Mouse (Mus musculus): ENCODE results near the gene Cxcr4. TPM values are rescaled to one million over a fixed set of nuclear protein-coding genes. Genes with fewer than 3 reads are reported as not detected.
"Not testable (repeated sequence)": the region's sequence is repeated elsewhere in the genome, so short reads cannot be mapped to it uniquely, and the experiment has no call there.

Cxcr4 gene
- total RNA-seq, 1 experiment from 2014 or later = 97.1 TPM

GRCm38 (mm10) chr1:128586162-128586927 is 5.7 kb downstream of the Cxcr4 start:
- no peak for ATAC-seq (replicated peaks in 1 of 2; ENCODE audit: insufficient read depth in 1 of 2, low FRiP score in 2 of 2, low TSS enrichment in 1 of 2, low read depth in 1 of 2, poor library complexity in 2 of 2, severe bottlenecking in 2 of 2)

- peak in 1 of 2 experiments; percentile 19; a peak in 1 of 4 replicates for ATAC-seq (replicated peaks in 1 of 2; ENCODE audit: insufficient read depth in 1 of 2, low FRiP score in 2 of 2, low TSS enrichment in 1 of 2, low read depth in 1 of 2, poor library complexity in 2 of 2, severe bottlenecking in 2 of 2)
Measured at GRCm38 (mm10) chr1:128585396-128586161, 6.5 kb downstream of the Cxcr4 start.

DNA sequence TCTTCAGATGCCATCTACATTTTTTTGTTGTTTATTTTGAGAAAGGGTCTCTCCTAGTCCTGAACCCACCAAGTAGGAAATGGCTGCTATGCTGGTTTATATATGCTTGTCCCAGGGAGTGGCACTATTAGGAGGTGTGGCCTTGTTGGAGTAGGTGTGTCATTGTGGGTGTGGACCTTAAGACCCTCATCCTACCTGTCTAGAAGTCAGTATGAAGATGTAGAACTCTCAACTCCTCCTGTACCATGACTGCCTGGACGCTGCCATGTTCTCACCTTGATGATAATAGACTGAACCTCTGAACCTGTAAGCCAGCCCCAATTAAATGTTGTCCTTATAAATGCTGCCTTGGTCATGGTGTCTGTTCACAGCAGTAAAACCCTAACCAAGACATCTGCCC is 7.4 kb downstream of the Cxcr4 start:
- not testable (repeated sequence) for ATAC-seq (replicated peaks in 1 of 2; ENCODE audit: insufficient read depth in 1 of 2, low FRiP score in 2 of 2, low TSS enrichment in 1 of 2, low read depth in 1 of 2, poor library complexity in 2 of 2, severe bottlenecking in 2 of 2)

DNA sequence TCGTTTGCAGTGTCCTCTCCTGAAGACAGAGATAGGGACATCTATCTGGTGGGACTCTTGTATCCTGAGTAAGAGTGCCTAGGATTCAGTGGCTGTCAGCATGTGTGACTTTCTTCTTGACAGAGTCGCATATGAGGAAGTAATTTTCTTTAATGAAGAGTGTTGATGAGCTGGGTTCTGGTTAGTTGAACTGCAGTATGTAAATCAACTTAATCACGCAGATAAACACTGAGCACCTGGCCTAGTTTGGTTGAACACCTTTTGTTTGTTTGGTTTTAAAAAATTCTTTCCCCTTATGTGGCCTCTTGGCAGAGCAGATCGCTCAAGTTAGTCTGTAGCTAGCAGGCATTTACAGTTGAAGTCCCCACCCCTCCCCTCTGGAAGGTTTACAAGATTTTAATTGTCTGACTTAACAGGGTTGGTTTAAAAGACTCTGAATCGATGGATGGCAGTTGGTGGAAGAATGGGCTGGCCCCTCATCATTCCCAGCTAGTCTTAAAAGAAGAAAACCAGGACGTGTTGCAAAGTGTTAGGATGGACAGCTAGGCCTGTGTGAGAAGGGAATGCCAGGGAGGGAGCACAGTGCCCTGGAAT is 8.7 kb downstream of the Cxcr4 start:
- ATAC-seq (replicated peaks in 1 of 2; ENCODE audit: insufficient read depth in 1 of 2, low FRiP score in 2 of 2, low TSS enrichment in 1 of 2, low read depth in 1 of 2, poor library complexity in 2 of 2, severe bottlenecking in 2 of 2) = no peak

DNA sequence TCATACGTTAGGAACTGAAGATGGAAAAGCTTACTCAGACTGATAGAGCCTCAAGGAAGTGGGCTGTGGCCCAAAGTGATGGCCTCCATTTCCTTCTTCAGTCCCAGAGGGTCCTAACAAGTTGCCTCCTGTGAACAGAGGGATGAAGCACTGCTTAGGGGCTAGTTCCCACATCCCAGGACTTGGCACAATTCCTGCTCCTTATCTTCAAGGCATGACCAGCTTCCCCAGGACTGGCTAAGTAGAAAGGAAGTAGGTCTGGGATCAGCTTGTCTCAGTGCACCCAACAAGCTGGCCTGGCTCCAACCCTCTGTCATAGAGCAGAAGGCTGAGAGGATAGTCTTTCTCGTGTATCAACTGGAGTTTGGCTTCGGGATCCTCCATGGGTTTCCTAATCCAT is 11.8 kb downstream of the Cxcr4 start:
- ATAC-seq (replicated peaks in 1 of 2; ENCODE audit: insufficient read depth in 1 of 2, low FRiP score in 2 of 2, low TSS enrichment in 1 of 2, low read depth in 1 of 2, poor library complexity in 2 of 2, severe bottlenecking in 2 of 2) = no peak

DNA sequence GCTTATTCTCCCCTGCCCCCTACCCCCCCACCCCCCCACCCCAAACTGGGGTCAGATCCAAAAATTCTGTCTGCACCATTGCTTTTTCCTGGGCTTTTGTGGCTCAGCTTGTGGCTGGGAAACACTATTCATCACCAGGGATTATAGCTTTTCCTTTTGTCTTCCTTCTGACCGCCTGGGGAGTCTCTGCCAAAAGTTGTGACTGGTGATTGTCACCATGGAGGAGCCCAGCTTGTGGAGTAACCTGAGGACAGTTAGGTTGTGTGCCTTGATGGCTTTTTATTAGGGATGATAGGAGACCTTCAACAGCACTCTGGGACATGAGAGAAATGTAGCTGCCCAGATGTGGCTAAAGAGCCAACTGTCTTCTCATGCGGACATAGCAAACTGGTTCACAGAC is 13.6 kb downstream of the Cxcr4 start:
- no peak for ATAC-seq (replicated peaks in 1 of 2; ENCODE audit: insufficient read depth in 1 of 2, low FRiP score in 2 of 2, low TSS enrichment in 1 of 2, low read depth in 1 of 2, poor library complexity in 2 of 2, severe bottlenecking in 2 of 2)

GRCm38 (mm10) chr1:128575096-128575495 is 17.0 kb downstream of the Cxcr4 start:
- ATAC-seq (replicated peaks in 1 of 2; ENCODE audit: insufficient read depth in 1 of 2, low FRiP score in 2 of 2, low TSS enrichment in 1 of 2, low read depth in 1 of 2, poor library complexity in 2 of 2, severe bottlenecking in 2 of 2) = no peak

DNA sequence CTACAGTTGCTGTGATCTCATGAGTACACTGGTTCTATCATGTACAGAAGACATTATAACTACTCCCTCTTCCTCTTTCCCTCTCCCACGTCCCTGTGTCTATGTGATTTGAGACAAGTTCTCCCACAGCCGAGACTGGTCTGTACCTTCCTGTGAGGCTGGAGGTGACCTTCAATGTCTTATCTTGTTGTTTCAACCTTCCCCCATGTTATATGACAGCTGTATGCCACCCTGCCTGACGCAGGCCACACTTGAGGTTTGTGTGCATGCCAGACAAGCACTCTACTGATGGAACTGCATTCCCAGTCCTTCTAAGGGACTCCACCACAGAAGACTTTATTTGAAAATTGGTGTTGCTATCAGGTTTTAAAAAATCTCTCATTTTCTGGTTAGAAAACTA is 21.1 kb downstream of the Cxcr4 start:
- no peak for ATAC-seq (replicated peaks in 1 of 2; ENCODE audit: insufficient read depth in 1 of 2, low FRiP score in 2 of 2, low TSS enrichment in 1 of 2, low read depth in 1 of 2, poor library complexity in 2 of 2, severe bottlenecking in 2 of 2)

GRCm38 (mm10) chr1:128569992-128570648 is 22.0 kb downstream of the Cxcr4 start:
- peak in 1 of 2 experiments; percentile 69; a peak in 2 of 4 replicates for ATAC-seq (replicated peaks in 1 of 2; ENCODE audit: insufficient read depth in 1 of 2, low FRiP score in 2 of 2, low TSS enrichment in 1 of 2, low read depth in 1 of 2, poor library complexity in 2 of 2, severe bottlenecking in 2 of 2)

GRCm38 (mm10) chr1:128567224-128568197 is 24.6 kb downstream of the Cxcr4 start:
- no peak for ATAC-seq (replicated peaks in 1 of 2; ENCODE audit: insufficient read depth in 1 of 2, low FRiP score in 2 of 2, low TSS enrichment in 1 of 2, low read depth in 1 of 2, poor library complexity in 2 of 2, severe bottlenecking in 2 of 2)

GRCm38 (mm10) chr1:128563905-128564304 is 28.2 kb downstream of the Cxcr4 start:
- ATAC-seq (replicated peaks in 1 of 2; ENCODE audit: insufficient read depth in 1 of 2, low FRiP score in 2 of 2, low TSS enrichment in 1 of 2, low read depth in 1 of 2, poor library complexity in 2 of 2, severe bottlenecking in 2 of 2) = no peak

DNA sequence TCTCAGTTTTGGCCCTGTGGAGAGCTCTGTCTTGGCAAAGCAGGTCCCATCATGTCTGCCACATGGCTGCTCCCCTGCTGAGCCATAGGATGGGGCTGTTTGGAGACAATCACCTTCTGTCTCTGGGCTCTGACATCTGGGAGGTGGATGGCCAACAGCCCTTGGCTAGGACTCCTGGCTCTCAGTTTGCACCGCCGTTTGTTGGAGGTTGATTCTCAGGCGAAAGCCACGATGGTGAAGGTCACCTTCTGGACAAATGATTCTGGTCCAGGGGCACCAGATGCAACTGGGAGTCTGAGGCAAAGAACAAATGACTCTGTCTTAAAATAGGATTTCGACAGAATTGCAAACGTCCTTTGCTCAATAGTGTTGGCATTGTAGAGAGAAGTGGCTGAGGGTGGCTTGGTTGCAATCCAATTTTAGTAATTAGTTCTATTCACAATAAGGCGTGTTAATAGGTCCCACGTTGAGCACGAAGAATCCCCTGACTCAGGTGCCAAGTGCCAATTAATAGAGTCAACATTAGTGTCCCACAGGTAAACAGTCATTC is 30.7 kb downstream of the Cxcr4 start:
- ATAC-seq (replicated peaks in 1 of 2; ENCODE audit: insufficient read depth in 1 of 2, low FRiP score in 2 of 2, low TSS enrichment in 1 of 2, low read depth in 1 of 2, poor library complexity in 2 of 2, severe bottlenecking in 2 of 2) = peak in 1 of 2 experiments; percentile 44; a peak in 1 of 4 replicates

GRCm38 (mm10) chr1:128560452-128561324 is 31.4 kb downstream of the Cxcr4 start:
- peak; percentile 39 to 66; a peak in 3 of 4 replicates for ATAC-seq (replicated peaks in 1 of 2; ENCODE audit: insufficient read depth in 1 of 2, low FRiP score in 2 of 2, low TSS enrichment in 1 of 2, low read depth in 1 of 2, poor library complexity in 2 of 2, severe bottlenecking in 2 of 2)

- no peak for ATAC-seq (replicated peaks in 1 of 2; ENCODE audit: insufficient read depth in 1 of 2, low FRiP score in 2 of 2, low TSS enrichment in 1 of 2, low read depth in 1 of 2, poor library complexity in 2 of 2, severe bottlenecking in 2 of 2)
Measured at GRCm38 (mm10) chr1:128557953-128558352, 34.1 kb downstream of the Cxcr4 start.

DNA sequence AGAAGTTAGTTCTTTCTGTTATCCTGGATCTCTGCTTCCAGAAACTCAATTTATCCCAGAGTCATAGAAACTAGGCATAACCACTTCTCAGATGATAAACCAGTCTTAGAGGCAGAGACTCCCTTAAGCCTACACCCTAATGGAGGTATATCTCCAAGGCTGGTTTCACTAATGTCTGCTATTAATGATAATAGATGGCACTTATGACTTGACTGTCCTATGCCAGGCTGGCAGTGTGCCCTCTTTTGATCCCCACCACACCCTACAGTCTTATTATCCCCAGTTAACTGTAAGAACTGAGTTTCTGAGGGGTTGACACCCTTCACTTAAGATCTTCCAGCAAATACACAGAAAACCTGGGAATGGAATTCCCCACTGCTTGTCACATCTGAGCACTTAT is 39.5 kb downstream of the Cxcr4 start:
- ATAC-seq (replicated peaks in 1 of 2; ENCODE audit: insufficient read depth in 1 of 2, low FRiP score in 2 of 2, low TSS enrichment in 1 of 2, low read depth in 1 of 2, poor library complexity in 2 of 2, severe bottlenecking in 2 of 2) = no peak

Measured in hematopoietic stem cell, adult 5-6 weeks (primary cell).